Mouse (Mus musculus) embryo, embryonic 11.5 days (tissue): Measurements from ENCODE around the gene Gabrb1.
"Not testable (repeated sequence)": the region's sequence is repeated elsewhere in the genome, so short reads cannot be mapped to it uniquely, and the experiment has no call there.

ENCODE experiments used
- DNase-seq: peaks from one replicate; pipeline ENCODE4 v3.0.0-alpha.2; 2012; ENCODE audit warnings: low read depth, low spot score

The Gabrb1 gene

GRCm38 (mm10) chr5:72003811-72004435 lies 346.0 kb downstream of the Gabrb1 start:
- DNase-seq, result no peak

- DNase-seq, result no peak
Observed at GRCm38 (mm10) chr5:72036954-72037353, 379.0 kb downstream of the Gabrb1 start.

- no peak for DNase-seq
Observed at GRCm38 (mm10) chr5:72043226-72044151, 385.6 kb downstream of the Gabrb1 start.

- no peak for DNase-seq
Observed at GRCm38 (mm10) chr5:72046261-72046660, 388.3 kb downstream of the Gabrb1 start.

GRCm38 (mm10) chr5:72064079-72064478 lies 406.2 kb downstream of the Gabrb1 start:
- no peak for DNase-seq

GRCm38 (mm10) chr5:72068826-72069225 lies 410.9 kb downstream of the Gabrb1 start:
- DNase-seq, result no peak

GRCm38 (mm10) chr5:72069398-72069797 lies 411.5 kb downstream of the Gabrb1 start:
- DNase-seq, result not testable (repeated sequence)

GRCm38 (mm10) chr5:72076781-72077180 lies 418.9 kb downstream of the Gabrb1 start:
- DNase-seq, result no peak

- DNase-seq, result no peak
Observed at GRCm38 (mm10) chr5:72086518-72086917, 428.6 kb downstream of the Gabrb1 start.

GRCm38 (mm10) chr5:72094582-72094981 lies 436.7 kb downstream of the Gabrb1 start:
- peak; percentile 9 for DNase-seq

- DNase-seq, result no peak
Observed at GRCm38 (mm10) chr5:72095015-72095414, 437.1 kb downstream of the Gabrb1 start.

- DNase-seq, result no peak
Observed at GRCm38 (mm10) chr5:72104274-72104921, 446.5 kb downstream of the Gabrb1 start.

GRCm38 (mm10) chr5:72122414-72123037 lies 464.6 kb downstream of the Gabrb1 start:
- no peak for DNase-seq

- no peak for DNase-seq
Observed at GRCm38 (mm10) chr5:72126681-72127080, 468.8 kb downstream of the Gabrb1 start.

- DNase-seq, result no peak
Observed at GRCm38 (mm10) chr5:72133906-72134305, 476.0 kb downstream of the Gabrb1 start.

GRCm38 (mm10) chr5:72138256-72138655 lies 480.3 kb downstream of the Gabrb1 start:
- DNase-seq, result no peak

GRCm38 (mm10) chr5:72139619-72140018 lies 481.7 kb downstream of the Gabrb1 start:
- DNase-seq, result no peak

- no peak for DNase-seq
Observed at GRCm38 (mm10) chr5:72148679-72149078, 490.8 kb downstream of the Gabrb1 start.

- no peak for DNase-seq
Observed at GRCm38 (mm10) chr5:72150870-72151269, 493.0 kb downstream of the Gabrb1 start.

- DNase-seq, result not testable (repeated sequence)
Observed at GRCm38 (mm10) chr5:72155686-72156085, 497.8 kb downstream of the Gabrb1 start.

GRCm38 (mm10) chr5:72156598-72156997 lies 498.7 kb downstream of the Gabrb1 start:
- DNase-seq, result no peak

GRCm38 (mm10) chr5:72158667-72159066 lies 500.8 kb downstream of the Gabrb1 start:
- no peak for DNase-seq
